Mouse (Mus musculus): ENCODE results near the gene Ubr3.

Gene Ubr3

DNA sequence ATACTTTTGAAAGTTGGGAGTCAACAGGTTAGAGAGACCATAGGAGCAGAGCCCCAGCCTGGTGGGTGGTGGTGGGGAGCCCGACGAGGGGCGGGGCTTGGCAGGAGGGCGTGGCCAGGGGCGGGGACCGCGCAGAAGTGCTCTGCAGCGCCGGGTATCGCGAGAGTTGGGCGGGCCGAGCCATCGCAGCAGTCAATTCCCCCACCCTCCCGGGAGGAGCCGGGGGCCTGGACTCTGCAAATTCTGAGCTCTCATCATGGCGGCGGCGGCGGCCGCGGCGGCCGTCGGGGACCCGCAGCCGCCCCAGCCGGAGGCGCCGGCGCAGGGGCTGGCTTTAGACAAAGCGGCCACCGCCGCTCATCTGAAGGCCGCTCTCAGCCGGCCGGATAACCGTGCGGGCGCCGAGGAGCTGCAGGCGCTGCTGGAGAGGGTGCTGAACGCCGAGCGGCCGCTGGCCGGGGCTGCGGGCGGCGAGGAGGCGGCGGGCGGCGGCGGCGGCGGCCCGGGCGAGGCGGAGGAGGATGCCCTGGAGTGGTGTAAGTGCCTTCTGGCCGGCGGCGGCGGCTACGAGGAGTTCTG, at the start of gene Ubr3:
Ubr3 (plus strand) TSS at position 208 of the 579 bp plus-strand sequence.
- DNase-seq (ENCODE audit: low spot score in 2 of 2) = peak; percentile 99 to 100

DNA sequence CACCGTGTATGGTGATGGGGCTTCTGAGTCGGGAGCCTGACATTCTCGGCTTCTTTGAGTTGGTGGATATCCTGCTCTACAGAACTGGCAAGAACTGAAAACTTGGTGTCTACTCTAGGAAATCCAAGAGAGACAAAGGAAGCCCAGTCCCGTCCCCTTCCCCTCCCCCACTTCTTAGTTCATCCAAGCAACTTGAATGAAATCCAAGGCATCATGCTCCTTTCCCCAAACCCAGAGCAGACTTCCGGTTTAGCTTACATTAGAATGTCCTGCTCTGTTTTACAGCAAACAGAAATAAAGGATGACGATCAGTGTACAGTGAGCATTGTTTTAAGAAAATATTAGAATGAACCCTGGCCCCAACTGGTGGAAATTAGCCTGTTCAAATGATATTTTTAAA, 47.8 kb upstream of the Ubr3 start:
- no peak for DNase-seq (ENCODE audit: low spot score in 2 of 2)

DNA sequence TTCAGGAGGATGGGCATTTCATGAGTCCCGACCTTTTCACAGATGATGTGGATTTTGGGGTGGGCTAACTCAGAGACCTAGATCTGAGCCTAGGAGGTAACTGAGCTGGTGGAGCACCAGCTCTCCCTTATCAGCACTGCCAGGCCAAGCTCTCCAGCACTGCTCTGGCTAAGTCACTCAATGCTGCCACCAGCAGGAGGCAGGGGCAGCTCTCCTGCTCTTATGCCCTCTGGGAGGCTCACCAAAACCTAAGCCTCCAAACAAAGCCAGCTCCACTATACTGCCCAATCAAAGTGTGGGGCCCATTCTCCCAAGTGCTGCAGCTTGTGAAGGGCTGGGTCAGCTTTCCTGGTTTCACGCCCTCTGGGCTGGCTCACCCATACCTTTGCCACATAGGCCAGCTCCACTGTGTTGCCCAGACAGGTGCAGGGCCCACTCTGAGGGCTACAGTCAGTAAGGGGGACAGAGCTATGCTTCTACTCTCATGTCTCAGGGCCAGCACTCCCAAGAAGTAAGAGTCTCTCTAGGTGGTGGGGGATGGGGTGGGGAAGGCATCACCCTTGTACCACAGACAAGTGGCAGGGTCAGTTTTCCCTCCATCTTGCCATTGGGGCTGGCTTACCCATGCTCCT, 45.5 kb upstream of the Ubr3 start:
- peak in 1 of 2 experiments; percentile 52 for DNase-seq (ENCODE audit: low spot score in 2 of 2)

DNA sequence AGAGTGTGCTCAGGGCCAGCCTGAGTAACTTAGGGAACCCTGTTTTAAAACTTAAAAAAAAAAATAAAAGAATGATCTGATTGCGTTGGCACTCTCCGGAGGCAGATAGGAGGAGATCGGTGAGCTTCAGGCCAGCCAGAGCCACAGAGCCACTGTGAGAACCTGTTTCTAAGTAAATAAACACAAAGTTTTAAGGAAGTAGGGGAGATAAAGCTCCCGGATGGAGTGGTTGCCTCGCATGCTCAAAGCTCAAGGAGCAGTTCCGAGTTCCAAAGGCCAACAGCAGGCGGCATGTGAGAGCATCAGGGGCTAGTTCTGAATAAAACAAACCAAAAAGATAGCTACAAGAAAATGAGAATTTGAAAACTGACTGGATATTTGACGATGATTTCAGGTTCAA, 40.7 kb upstream of the Ubr3 start:
- no peak for DNase-seq (ENCODE audit: low spot score in 2 of 2)

DNA sequence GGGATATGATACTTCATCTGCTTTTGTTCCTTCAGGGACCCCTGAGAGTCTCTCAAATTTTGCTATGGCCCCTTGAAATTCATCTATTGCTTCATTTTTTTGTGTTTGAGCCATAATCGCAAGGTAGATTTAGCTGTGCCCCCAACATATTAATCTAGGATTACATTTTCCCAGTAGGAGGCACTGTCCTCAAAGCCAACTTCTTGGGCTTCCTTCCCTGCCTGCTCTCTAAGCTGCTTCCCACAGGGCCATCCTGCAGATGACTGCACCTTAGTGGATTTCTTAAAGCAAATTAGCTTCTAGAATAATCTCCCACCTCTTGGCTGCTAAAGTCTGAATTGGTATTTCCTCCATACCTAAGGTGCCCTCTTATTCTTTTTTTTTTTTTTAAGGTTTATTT, 39.2 kb upstream of the Ubr3 start:
- DNase-seq (ENCODE audit: low spot score in 2 of 2) = no peak

DNA sequence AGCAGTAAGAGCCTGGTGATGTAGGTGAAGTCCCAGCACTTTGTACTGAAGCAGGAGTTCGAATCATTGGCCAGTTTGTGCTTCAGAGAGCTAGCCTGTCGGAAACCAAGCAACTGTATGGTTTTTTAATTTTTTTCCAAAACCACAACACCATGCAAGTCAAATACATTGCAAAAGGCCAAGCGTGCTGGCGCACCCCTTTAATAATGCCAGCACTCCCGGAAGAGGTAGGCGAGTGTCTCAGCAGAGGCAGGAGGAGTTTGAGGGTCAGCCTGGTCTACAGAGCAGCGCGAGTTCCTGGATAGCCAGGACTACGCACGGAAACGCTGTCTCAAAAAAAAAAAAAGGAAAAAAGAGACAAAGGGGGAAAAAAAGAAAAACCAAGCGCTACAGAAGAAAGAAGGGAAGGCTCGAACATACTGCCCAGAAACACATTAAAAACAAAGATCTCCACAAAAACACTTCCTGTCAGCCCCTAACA, 36.0 kb upstream of the Ubr3 start:
- peak; percentile 30 to 73 for DNase-seq (ENCODE audit: low spot score in 2 of 2)

DNA sequence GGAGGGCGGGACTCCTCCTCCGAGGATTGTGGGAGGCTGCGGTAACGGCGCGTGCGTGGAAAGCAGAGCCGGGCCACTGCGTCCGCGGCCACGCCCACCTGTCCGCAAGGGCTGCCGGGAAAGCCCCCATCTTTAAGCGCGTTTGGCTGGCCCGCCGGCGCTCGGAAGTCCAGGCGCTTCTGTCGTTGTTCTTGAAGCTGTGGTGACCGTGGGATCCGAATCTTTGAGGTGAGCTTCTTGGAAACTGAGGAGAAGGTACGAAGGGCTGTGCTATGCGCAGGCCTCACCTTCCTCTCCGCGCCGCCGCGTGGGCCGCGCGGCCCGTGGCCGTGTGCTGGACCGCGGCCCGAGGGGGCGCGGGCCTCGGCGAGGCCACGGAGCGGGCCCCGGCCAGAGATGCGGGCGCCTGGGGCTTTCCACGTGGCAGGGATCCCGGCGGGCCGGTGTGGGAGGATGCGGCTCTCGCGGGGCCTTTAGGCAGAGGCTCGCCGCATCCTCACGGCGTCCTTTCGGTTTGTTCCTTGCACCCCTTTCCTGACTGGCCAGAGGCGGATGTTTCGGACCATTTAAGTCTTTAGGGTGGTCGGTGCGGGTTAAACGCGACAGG, 35.5 kb upstream of the Ubr3 start, which contains the start of gene Ssb:
Ssb (plus strand) TSS at position 78 of the 607 bp plus-strand sequence.
- DNase-seq (ENCODE audit: low spot score in 2 of 2) = peak; percentile 94 to 97

DNA sequence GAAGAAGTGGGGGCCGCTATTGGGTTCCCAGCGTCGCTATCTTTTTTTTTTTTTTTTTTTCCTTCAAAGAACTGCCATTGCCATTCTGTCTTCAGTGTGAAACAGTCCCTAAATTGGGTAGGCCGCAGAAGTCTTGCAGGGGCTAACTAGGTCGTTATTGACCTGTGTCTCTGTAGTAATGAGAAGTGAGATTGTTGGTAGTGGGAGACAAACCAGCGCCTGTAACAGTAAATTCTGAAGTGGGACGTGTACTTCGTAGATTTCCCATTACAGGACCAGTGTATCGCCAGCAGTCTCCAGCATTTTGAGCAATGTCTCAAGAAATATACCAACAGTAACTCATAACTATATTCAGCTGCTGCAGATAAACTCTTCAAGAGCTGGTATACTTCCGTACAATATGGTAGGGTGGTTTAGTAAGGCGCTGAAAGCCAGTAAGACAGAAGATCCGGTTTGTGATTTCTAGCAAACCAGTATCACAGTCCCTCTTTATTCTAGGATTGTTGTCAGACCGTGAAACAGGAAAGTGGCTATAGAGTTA, 34.9 kb upstream of the Ubr3 start:
- DNase-seq (ENCODE audit: low spot score in 2 of 2) = no peak

DNA sequence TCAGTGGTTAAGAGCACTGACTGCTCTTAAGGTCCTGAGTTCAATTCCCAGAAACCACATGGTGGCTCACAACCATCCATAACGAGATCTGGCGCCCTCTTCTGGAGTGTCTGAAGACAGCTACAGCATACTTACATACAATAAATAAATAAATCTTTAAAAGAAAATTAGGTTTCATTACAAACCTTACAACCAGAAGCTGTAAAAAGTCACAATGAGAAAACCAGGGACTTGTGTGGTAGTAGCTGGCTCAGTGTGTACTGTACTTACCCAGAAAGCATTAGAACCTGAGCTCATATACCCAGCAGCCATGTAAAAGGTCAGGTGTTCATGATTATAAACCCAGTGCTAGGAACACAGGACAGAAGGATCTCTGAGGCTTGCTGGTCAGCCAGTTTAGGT, 13.1 kb upstream of the Ubr3 start:
- no peak for DNase-seq (ENCODE audit: low spot score in 2 of 2)

DNA sequence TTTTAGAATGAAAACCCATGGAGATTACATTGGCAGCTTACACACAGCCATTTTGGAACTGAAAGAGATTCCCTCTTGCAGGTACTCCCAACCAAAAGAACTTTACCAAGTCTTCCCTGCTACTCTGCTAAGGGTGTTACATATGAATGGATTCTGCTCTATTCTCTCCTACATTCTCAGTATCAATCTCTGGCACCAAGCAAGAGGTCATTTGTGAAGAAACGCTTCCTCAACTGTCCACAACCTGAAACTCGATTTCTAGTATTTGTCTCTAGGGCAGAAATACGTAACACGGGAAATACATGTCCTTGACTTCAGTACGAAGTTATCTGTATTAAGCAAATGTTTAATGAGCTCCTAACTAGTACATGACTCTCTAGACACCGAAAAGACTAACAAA, 12.5 kb upstream of the Ubr3 start:
- DNase-seq (ENCODE audit: low spot score in 2 of 2) = no peak

DNA sequence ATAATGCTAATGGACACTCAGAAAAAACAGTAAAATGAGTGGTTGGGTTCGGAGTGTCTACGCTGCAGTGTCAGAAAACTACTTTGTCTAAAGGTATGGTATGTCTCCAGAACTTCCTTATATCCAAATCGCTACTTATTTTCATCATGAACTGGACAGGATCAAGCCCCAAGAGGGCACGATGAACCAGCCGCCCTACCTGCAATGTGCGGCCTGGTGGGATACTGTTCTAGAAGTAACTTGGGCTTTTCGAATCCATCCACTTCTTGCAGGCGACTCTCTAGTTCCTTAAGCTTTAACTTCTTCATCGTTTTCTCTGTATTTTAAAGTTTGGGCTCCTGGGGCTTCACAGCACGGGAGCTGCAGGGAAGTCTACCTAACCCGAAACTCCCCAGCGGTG, 12.0 kb upstream of the Ubr3 start:
- DNase-seq (ENCODE audit: low spot score in 2 of 2) = no peak

DNA sequence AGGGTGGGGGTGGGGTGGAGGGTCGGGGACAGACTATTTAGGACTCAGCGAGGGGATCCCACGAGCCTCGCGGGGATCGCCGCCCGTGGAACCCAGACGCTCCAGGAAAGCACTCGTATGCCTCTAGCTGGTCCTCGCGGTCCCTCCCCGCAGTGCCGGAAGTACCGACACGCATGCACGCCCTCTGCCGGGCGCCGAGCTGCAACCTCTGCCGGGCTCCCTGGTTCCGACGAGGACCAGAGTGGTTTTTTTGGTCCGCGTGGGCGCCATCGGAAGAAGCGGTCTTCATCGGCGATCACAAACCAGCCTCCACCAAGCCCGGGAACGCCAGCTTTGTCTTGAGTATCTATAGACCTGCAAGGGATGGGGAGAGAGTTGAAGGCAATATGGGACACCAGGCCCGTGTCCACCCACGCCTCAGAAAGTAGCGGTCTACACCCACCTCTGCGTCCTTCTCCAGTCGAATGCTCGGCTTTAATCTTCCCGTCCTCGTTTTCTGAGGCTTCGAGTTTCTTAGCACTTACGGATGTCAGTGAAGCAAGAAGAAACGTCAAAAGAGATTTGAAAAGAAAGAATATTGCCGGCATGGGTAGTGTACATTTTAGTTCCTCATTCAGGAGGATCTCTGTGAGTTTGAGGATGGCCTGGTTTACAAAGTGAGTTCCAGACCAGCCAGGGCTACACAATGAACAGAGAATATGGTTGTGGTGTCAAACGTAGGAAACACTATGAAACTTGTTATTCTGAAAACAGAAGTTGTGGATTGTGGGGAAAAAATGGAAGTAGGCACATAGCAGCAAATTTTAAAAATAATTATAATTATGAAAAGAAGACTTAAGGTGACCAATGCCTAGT, 11.4 kb upstream of the Ubr3 start, which contains the start of gene Mettl5:
Mettl5 (minus strand) TSS at position 165 of the 855 bp plus-strand sequence.
- peak; percentile 91 to 95 for DNase-seq (ENCODE audit: low spot score in 2 of 2)

DNA sequence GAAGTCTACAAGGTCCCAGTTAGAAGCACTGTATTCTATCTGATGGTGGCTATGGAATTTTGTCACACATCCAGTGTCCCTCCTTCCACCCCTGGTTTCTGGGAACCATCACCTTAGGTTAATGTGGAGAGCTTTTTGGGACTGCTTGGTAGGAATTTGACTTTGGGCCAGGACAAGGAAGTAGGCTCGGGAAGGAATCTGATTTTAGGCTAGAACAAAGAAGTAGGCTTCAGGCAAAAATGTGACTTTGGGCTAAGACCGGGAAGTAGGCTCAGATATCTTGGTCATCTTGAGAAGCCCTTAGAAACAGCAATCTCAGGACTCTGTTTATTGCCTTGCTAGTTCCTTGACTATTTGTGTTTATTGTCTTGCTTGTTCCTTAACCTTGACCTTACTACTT, 8.1 kb upstream of the Ubr3 start:
- peak in 1 of 2 experiments; percentile 12 for DNase-seq (ENCODE audit: low spot score in 2 of 2)

DNA sequence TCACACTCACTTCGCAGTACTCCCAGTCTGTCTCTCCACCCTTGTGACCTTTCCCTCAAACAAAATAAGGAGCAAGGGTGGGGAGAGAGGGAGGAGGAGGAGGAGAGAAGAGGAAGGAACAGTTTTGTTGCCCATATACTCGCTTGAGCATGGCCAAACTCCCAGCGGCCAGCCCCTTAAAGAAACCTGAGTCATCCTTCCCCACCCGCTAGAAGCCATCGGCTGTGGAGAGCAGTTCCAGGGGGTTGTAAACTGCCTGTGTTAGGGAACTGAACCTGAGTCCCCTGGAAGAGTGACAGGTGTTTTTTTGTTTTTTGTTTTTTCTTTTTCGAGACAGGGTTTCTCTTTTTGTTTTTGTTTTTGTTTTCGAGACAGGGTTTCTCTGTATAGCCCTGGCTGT, 6.2 kb upstream of the Ubr3 start:
- peak in 1 of 2 experiments; percentile 43 for DNase-seq (ENCODE audit: low spot score in 2 of 2)

DNA sequence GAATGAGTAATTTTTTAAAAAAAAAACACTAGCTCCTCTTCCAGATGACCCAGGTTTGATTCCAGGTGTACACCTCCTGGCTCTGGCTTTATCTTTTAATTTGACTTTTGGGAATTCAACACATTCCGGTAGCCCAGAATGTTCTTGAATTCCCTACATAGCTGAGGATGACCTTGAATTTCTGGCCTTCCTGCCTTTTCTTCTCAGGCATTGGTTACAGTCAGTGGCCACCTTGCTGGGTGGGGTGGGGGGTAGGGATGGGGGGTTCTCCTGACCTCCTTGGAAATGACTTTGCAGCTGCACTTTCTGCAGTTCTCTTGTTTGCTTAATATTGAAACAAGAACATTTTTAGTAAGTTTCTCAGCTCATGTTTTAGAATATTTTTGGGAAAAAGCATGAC, 3.9 kb upstream of the Ubr3 start:
- DNase-seq (ENCODE audit: low spot score in 2 of 2) = peak in 1 of 2 experiments; percentile 8

DNA sequence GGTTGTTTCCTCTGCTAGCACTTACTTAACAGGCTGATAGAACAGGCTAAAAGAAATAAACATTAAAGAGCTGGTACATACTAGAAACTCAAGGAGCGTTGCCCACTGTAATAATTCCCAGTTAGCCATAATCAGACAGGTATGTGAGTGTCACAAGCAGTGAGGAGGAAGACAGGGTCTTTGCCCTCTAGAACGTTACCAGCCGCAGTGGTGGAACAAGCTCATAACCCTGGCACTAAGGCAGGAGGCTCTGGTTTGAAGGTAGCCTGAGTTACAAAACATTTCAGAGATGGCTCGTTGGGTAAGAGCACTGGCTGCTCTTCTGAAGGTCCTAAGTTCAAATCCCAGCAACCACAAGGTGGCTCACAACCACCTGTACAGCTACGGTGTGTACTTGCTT, 3.2 kb upstream of the Ubr3 start:
- peak in 1 of 2 experiments; percentile 43 for DNase-seq (ENCODE audit: low spot score in 2 of 2)

DNA sequence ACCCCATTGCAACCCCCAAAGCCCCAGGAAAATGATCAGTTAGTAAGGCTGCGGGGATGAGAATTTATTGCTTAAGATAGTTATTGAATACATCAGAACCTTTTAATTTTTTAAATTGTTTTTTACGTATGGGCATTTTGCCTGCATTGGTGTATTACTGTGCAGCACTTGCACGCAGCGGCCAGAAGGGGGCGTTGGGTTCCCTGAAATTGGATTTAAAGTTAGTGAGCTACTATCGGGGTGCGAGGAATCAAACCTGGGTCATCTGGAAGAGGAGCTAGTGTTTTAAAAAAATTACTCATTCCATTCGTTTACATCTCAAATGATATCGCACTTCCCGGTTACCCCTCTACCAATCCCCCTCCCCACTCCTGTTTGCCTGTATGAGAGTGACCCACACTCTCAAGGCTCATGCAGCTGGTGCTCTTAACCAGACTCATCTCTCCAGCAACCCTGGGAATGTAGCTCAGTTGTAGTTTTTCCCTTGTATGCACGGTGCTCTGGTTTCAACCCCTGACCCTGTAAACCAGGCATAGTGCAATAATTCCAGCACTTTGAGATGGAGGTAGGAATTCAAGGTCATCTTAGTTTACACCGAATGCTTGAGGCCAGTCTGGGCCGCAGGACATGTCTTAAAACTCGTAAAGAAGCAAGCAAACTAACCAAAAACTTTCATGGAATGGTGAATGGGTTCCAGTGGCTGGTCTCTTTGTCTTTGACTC, 1.4 kb upstream of the Ubr3 start:
- peak; percentile 41 to 68 for DNase-seq (ENCODE audit: low spot score in 2 of 2)

DNA sequence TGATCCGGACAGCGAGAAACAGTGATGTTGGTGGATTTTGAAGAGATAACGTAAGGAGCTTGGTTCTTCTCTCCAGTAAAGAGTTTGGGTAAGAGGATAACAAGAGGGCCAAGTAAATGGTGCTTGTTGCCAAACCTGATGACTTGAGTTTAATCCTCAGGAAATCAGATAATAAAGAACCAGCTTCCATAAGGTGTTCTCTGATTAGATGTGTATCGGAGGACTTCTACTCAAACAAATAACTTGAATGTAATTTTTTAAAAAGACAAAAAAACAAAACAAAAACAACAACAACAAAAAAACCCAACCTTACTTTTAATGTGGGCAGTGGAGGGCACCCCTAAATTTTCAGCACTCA, 843 bp upstream of the Ubr3 start:
- DNase-seq (ENCODE audit: low spot score in 2 of 2) = peak in 1 of 2 experiments; percentile 3

DNA sequence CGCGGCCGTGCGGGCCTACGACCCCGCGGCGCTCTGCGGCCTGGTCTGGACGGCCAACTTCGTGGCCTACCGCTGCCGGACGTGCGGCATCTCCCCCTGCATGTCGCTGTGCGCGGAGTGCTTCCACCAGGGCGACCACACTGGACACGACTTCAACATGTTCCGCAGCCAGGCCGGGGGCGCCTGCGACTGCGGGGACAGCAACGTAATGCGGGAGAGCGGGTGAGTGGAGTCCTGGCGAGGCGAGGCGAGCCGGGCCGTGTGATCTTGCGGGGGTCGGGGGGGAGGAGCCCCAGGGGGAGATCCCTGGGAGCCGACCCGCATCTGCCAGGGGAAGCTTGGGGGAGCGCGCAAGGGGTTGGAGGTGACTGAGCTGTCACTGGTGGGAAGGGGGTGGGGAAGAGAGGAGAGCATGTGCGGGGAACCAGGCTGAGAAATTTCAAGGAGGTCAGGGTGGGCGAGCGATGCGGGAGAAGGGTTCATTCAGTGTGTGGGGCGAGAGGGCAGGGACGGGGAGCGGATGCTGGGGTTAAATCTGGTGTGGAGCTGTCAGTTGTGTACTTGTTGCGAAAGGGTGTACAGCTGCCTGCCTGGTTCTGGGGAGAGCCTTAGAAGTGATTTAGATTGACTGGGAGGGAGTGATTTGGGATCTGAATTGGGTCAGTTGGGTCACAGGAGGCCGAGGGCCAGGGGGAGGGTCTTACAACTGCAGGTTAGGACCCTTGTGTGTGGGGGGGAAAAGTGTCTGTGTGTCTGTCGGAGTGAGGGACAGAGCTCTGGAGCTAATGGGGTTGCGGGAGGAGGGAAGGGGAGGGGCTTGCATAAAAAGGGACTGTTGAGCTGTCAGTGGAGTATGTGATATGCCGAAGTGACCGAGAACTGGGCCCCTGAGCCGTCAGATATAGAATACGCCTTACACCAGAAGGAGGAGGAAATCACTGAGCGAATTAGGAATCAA, 851 bp downstream of the Ubr3 start:
- peak; percentile 52 to 71 for DNase-seq (ENCODE audit: low spot score in 2 of 2)

DNA sequence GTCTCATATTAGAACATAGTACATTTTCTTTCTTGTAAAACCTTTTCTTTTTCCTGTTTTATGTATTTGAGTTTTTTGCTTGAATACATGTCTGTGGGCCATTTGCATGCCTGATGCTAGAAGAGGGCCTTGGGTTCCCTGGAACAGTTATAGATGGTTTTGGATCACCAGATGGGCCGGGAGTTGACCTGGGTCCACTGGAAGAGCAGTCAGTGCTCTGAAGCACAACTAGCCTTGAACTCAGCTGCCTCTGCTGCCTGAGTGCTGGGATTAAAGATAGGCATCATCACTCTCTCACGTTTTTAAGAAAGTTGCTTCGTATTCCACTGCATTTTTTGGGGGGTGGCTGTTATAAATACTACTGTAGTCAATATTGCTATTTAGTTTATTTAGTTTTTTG, 6.5 kb downstream of the Ubr3 start:
- DNase-seq (ENCODE audit: low spot score in 2 of 2) = peak in 1 of 2 experiments; percentile 21

Measured in spleen, postnatal 4 days (tissue).